Mouse (Mus musculus): Measurements from ENCODE around the gene Irf6. TPM values are rescaled to one million over a fixed set of nuclear protein-coding genes. Genes with fewer than 3 reads are reported as not detected.

Irf6 gene
- polyA plus RNA-seq, 1 experiment: 1.3 TPM

DNA sequence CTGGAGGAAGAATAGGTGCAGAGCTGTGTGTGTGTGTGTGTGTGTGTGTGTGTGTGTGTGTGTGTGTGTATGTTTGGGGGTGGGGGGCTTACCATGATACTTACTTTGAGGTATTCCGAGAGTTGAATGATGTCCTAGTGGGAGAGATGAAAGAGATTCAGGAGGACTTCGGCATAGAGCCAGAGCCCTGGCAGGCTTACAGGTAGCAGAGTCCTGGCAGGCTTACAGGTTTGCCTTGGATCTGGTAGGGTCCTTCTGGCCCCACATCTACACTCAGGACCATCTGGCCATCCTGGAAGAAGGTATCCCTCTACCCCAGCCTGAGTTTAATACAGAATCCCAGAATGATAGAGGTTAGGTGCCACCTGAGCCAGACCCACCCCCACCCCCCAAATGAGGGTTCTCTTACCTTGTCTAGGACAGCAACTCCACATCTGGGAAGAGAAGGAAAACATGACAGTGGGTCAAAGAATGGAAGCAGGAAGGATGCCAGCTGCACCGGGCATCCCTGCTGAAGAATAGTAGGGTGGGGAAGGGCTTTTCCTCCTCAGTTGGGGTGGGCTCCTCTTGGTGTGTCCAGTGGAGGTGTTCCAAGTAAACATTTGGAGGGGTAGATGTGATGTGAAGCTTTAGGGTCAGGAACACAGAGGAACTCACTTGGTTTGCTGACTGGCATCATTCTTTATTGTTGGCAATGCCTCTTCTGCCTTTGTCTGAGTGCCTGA is 41.7 kb downstream of the Irf6 start:
- Histone ChIP-seq H3K4me3 (ENCODE audit: insufficient read depth, low read length) (no peak overlapping the region), H3K27ac (ENCODE audit: insufficient read depth, low read length) (no peak overlapping the region), H3K4me1 (ENCODE audit: control insufficient read depth, insufficient read depth, low read length) (peaks cover 7% of the 10 kb centered on the region)
- TF ChIP-seq CTCF (IDR thresholded peaks at IDR 0.05; ENCODE audit: borderline replicate concordance, insufficient read depth, low read length) (no peak), POLR2A (IDR thresholded peaks at IDR 0.05; ENCODE audit: low read depth, low read length) (no peak)

GRCm38 (mm10) chr1:193195169-193195810 is 42.4 kb downstream of the Irf6 start:
- H3K4me3 ChIP-seq (ENCODE audit: insufficient read depth, low read length): no peak overlapping the region
- 0 out of 2 replicates have a peak, but pooled peaks cover under 1% of the 10 kb centered on the region for H3K4me1 ChIP-seq (ENCODE audit: control insufficient read depth, insufficient read depth, low read length)
- no peak overlapping the region for H3K27ac ChIP-seq (ENCODE audit: insufficient read depth, low read length)
- no peak for TF ChIP-seq POLR2A (IDR thresholded peaks at IDR 0.05; ENCODE audit: low read depth, low read length)
- no peak for TF ChIP-seq CTCF (IDR thresholded peaks at IDR 0.05; ENCODE audit: borderline replicate concordance, insufficient read depth, low read length)

GRCm38 (mm10) chr1:193197494-193198205 is 44.7 kb downstream of the Irf6 start:
- Histone ChIP-seq H3K4me1 (ENCODE audit: control insufficient read depth, insufficient read depth, low read length) (no peaks in the 10 kb centered on the region), H3K27ac (ENCODE audit: insufficient read depth, low read length) (no peak overlapping the region), H3K4me3 (ENCODE audit: insufficient read depth, low read length) (no peak overlapping the region)
- TF ChIP-seq CTCF (IDR thresholded peaks at IDR 0.05; ENCODE audit: borderline replicate concordance, insufficient read depth, low read length): no peak
- no peak for TF ChIP-seq POLR2A (IDR thresholded peaks at IDR 0.05; ENCODE audit: low read depth, low read length)

DNA sequence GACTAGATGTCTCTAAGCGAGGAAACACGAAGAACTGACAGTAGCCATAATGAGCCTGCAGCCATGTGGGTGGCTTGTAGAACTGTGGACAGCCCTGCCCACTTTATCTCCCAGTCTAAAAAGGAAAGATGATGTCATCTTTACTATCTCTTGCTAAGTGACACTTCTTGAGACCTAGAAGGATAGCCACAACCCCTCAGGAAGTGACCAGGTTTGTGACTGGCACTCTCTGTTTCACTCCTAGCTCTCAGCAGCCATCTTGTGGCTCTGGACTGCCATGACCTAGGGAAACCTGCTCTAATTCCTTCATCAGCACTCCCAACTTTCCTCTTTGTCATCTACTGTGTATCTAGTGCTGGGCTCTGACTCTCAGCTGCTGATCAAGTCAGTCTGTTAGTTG is 45.4 kb downstream of the Irf6 start:
- no peak overlapping the region for H3K4me3 ChIP-seq (ENCODE audit: insufficient read depth, low read length)
- no peaks in the 10 kb centered on the region for H3K4me1 ChIP-seq (ENCODE audit: control insufficient read depth, insufficient read depth, low read length)
- H3K27ac ChIP-seq (ENCODE audit: insufficient read depth, low read length): no peak overlapping the region
- TF ChIP-seq POLR2A (IDR thresholded peaks at IDR 0.05; ENCODE audit: low read depth, low read length): no peak
- no peak for TF ChIP-seq CTCF (IDR thresholded peaks at IDR 0.05; ENCODE audit: borderline replicate concordance, insufficient read depth, low read length)

DNA sequence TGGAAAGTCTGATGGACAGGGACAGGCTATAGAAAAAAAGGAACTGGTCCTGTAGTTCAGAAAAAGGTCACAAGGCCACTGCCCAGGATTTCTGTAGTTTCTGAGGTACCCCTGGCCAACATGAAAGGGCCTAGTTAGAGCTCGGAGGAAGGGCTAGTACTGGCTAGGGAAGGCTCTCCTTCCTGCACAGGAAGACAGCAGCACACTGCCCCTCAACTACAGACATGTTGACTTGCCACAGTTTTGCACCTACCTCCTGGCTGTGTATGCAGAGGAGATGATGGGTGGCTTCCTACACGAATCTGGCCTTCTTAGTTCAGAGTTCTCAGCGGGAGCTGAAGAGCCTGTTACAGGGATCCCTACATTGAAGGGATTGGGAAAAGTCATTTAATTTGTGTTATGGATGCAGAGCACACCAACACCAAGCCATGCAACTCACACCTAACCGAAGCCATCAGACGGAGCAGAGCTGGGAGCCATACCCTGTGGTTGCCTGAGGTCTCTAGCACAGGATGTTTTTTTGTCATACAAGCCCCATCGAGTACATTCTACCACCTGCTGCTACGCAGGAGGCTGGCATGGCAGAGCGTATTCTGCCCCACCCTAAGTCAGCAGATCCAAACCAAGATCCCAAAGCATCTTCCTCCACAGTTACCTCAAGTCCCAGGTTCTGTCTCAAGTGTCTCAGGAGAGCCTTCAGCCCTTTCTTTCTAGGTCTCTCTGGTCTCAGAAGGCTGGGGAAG is 47.9 kb downstream of the Irf6 start:
- Histone ChIP-seq H3K4me1 (ENCODE audit: control insufficient read depth, insufficient read depth, low read length) (no peaks in the 10 kb centered on the region), H3K27ac (ENCODE audit: insufficient read depth, low read length) (no peak overlapping the region), H3K4me3 (ENCODE audit: insufficient read depth, low read length) (no peak overlapping the region)
- TF ChIP-seq POLR2A (IDR thresholded peaks at IDR 0.05; ENCODE audit: low read depth, low read length) (no peak), CTCF (IDR thresholded peaks at IDR 0.05; ENCODE audit: borderline replicate concordance, insufficient read depth, low read length) (no peak)

GRCm38 (mm10) chr1:193201383-193201778 is 48.5 kb downstream of the Irf6 start, which contains the start of gene Traf3ip3:
TSS of gene Traf3ip3 (minus strand) at chr1:193201703.
- H3K4me3 ChIP-seq (ENCODE audit: insufficient read depth, low read length): no peak within 1 kb of the TSS
- TF ChIP-seq POLR2A (IDR thresholded peaks at IDR 0.05; ENCODE audit: low read depth, low read length) (no peak), CTCF (IDR thresholded peaks at IDR 0.05; ENCODE audit: borderline replicate concordance, insufficient read depth, low read length) (no peak)
- H3K4me1 ChIP-seq (ENCODE audit: control insufficient read depth, insufficient read depth, low read length): no peaks in the 10 kb centered on the region
- H3K27ac ChIP-seq (ENCODE audit: insufficient read depth, low read length): no peak within 1 kb of the TSS

- Histone ChIP-seq H3K4me3 (ENCODE audit: insufficient read depth, low read length) (no peak overlapping the region), H3K27ac (ENCODE audit: insufficient read depth, low read length) (no peak overlapping the region), H3K4me1 (ENCODE audit: control insufficient read depth, insufficient read depth, low read length) (no peaks in the 10 kb centered on the region)
- TF ChIP-seq CTCF (IDR thresholded peaks at IDR 0.05; ENCODE audit: borderline replicate concordance, insufficient read depth, low read length) (no peak), POLR2A (IDR thresholded peaks at IDR 0.05; ENCODE audit: low read depth, low read length) (no peak)
These were observed 50.9 kb downstream of the Irf6 start for GRCm38 (mm10) chr1:193203821-193204220.

DNA sequence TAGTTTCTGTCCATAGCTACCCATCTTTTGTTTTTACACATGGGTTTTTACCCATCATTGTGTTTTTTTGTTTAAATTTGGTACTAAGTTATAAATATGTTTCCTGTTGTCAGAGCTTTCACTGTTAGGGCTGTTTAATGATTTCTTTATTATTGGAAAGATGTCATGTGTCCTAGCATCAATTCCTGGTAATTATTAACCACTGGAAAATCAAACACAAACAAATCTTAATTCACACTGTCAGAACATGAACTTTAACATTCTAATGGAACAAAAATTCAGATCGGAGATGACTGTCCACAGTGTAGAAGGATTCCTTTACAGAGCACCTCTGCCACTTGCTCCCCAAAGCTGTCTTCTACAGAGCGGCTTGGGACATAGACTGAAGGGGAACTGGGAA is 52.5 kb downstream of the Irf6 start:
- no peak for TF ChIP-seq CTCF (IDR thresholded peaks at IDR 0.05; ENCODE audit: borderline replicate concordance, insufficient read depth, low read length)
- TF ChIP-seq POLR2A (IDR thresholded peaks at IDR 0.05; ENCODE audit: low read depth, low read length): no peak
- Histone ChIP-seq H3K27ac (ENCODE audit: insufficient read depth, low read length) (no peak overlapping the region), H3K4me3 (ENCODE audit: insufficient read depth, low read length) (no peak overlapping the region), H3K4me1 (ENCODE audit: control insufficient read depth, insufficient read depth, low read length) (no peaks in the 10 kb centered on the region)

GRCm38 (mm10) chr1:193207503-193207902 is 54.6 kb downstream of the Irf6 start, which contains the start of gene Lamb3:
TSS of gene Lamb3 (plus strand) at chr1:193207699.
- Histone ChIP-seq H3K4me1 (ENCODE audit: control insufficient read depth, insufficient read depth, low read length) (no peaks in the 10 kb centered on the region), H3K27ac (ENCODE audit: insufficient read depth, low read length) (no peak within 1 kb of the TSS), H3K4me3 (ENCODE audit: insufficient read depth, low read length) (no peak within 1 kb of the TSS)
- TF ChIP-seq POLR2A (IDR thresholded peaks at IDR 0.05; ENCODE audit: low read depth, low read length) (no peak), CTCF (IDR thresholded peaks at IDR 0.05; ENCODE audit: borderline replicate concordance, insufficient read depth, low read length) (no peak)

Data from embryonic fibroblast, embryonic 13.5 days (primary cell).